Mouse (Mus musculus): ENCODE results near the gene Aox2.

DNA sequence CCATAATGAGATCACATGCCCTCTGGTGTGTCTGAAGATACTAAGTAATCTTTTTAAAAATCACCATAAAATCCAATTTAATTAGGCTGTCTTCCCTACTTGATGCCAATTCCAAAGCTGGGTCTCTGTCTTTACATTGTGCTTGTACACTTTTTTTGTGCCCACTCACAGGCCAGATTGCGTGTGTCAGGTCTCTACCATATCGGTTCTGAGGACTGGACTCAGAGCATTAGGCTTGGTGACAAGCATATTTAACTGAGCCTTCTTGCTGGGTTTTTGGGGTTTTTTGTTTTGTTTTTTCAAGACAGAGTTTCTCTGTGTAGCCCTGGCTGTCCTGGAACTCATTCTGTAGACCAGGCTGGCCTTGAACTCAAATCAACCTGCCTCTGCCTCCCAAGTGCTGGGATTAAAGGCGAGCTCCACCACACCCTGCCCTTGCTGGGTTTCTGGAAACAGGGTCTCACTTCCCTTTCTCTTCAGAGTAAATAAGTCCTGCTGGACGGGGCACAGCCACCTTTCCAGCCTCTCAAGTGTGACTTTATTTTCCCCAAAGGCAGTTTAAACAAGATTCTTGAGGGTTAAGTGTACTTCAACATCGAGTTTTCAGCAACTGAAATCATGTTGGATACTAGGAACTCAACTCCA lies 131.5 kb downstream of the Aox2 start:
- no peak for TF ChIP-seq CTCF (IDR thresholded peaks at IDR 0.05; ENCODE audit: low read depth)
- no peak for TF ChIP-seq EP300 (optimal IDR thresholded peaks at IDR 0.05)

Data from stomach, postnatal 0 days (tissue).